Mouse (Mus musculus) fat pad, adult 2 months (tissue): Measurements from ENCODE around the gene Klhl8.

Experiments used
- DNase-seq: peaks from one replicate; pipeline ENCODE4 v3.0.0-alpha.2; 2011; ENCODE audit warnings: low read depth, low spot score; ENCODE audit errors: extremely low read depth

Klhl8 gene

DNA sequence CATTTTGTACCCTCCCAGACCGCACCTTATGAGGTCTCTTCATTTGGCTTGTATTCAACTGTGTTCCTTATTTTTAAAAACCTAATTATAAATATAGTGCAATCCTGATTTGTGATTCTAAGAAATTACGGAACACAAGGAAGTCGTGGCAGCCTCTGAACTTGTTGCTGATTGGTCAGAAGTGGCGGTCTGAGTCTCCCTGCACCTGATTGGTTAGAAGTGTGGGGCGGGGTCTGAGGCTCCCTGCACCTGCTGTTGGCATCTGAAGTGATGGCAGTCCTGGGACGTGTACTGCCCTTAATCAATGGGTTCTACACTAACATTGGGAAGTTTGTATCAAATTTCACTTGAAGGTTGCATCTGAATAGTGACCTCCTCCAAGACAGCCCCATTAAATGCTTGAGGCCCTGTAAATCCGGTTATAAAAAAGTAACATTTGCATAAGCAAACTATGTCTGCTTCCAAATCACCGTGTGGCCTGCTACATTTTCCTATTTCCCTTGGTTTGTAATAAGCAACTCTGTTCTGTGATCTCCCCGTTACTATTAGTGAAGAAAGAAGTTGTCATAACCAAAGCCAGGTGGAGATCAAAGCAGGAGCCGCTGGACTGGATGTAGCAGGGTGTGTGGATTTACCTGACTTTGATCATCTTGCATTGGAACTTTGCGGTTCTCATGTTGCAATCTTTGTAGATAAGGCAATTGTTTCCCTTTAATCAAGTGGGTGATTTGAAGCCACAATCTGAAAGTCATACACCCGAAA, 5.7 kb upstream of the Klhl8 start:
- no peak for DNase-seq

DNA sequence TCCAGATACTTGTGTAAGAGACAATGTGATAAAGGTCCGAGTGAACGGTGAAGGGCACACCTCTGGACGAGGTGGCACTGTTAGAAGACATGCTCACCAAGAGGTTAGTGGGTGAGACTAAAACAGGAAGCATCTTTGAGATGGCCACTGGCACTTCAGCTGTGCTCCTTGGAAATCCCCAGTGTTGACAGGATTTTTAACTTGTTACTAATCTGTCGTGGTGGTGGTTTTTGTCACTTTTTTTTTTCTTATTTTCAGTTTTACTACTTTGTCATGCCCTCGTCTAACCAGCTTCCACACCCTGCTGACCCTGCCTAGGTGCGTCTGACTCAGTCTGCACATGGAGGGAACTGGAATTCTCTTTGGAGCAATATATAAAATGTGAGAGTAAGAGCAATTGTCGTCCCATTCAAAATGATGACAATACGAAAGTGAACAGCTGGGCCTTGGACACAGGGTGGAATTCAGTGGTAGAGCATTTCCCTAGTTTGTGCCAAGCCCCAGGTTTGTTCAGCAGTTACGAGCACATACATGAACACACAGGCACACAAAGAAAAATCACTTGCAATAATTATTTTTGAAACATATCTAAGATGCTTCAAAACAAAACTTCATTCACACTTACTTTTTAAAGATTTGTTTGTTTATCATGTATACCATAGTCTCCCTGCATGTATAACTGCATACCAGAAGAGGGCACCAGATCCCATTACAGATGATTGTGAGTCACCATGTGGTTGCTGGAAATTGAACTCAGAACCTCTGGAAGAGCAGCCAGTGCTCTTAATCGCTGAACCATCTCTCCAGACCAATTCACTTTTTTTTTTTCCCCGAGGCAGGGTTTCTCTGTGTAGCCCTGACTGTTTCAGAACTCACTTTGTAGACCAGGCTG, 3.5 kb upstream of the Klhl8 start:
- no peak for DNase-seq

DNA sequence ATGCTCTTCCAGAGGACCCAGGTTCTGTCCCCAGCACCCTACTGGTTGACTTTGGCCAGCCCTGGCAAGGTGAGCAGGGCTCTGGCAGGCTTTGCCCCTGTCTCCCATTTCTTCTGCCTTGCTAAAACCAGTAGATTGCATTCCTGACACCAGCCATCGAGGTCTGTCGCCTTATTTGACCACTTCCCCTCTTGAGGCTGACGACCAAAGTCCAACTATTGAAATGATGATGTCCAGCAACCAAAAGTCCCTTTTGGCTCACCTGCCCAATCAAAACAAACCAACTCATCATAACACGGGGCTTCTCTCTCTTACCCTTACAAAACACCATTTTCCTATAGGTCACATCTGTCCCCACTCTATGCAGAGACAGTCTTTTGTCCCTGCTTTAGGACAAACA, 2.1 kb upstream of the Klhl8 start:
- no peak for DNase-seq

DNA sequence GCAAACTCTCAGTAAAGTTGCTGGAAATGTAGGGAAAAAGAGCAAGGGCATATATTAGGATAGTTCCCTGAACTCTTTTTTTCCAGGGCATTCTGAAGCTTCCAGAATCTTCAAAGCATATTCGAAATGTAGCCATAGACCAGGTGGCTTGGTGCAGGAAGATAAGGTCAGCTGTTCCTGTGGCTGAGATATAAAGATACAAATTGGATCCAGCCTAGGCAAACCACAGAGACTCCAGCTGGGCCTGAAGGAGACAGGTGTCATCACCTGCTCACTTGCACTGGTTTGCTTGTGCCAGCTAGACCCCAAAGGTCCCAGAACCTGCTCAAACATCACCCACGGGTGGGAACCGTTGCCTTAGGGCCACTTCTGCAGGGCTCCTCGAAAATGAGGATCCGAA, 496 bp upstream of the Klhl8 start:
- no peak for DNase-seq

DNA sequence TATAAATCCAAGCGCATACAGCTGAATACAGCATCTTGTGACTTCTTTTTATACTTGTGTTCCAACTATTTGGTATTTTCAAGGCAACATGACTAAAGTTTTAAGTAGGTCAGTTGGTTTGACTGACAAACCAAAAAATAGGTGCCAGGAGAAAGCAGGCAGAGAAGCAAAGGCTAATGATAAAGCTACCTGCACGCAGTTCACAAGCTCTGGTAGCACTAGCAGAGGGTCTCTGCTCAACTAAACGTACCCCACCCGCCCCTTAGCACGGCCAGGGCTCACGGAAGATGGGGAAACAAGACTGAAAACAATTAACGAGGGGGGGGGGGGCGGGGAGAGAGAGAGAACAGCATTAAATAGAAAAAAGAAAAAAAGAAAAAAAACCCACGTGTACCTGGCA, 903 bp downstream of the Klhl8 start:
- no peak for DNase-seq

DNA sequence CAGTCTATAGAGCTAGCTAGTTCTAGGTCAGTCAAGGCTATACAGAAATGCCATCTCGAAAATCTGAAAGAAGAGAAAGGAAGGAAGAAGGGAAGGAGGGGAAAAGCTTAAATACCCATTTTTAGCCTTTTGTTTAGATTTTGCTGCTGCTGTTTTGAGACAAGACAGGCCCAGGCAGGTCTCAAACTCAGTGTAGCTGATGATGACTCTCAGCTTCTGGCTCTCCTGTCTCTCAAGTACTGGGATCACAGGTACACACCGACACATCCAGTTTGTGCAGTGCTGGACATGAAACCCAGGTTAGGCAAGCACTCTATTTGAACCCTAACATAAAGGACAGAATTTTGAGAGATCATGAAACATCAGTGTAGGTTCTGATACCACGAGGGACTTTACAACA, 1.6 kb downstream of the Klhl8 start:
- DNase-seq: no peak

DNA sequence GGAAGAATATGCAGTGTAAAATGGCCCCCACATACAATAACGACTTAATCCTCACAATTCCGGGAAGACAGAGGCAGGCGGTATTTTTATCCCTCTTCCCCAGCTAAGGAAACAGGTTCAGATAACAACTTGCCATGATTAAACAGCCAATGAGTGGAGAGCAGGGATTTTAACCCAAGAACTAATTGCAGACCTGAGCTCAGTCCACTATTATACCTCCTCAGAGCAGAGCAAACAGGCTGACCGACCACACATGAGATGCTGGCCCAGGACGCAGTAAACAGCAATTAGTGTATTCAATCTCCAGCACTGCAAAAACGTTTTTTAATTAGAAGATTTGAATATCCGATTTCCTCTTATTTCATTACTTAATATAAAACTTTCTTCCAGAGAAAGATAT, 2.2 kb downstream of the Klhl8 start:
- DNase-seq: no peak

DNA sequence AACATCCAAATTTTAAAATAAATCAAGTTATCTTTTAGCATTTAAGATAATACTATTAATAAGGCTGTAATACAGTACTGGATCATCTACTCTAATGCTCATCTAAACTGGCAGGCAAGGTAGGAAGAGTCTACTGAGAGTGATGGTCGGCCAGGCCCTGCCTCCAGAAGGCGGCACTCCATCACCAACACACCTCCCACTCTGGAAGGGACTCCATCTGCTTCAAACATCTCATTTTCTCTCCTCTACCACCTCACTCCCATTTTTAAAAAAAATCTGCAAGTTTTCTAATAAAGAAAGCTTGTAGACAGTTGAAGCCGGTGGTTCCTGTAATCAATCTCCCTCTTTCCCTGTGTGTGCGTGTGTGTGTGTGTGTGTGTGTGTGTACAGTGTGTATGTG, 3.2 kb downstream of the Klhl8 start:
- no peak for DNase-seq

DNA sequence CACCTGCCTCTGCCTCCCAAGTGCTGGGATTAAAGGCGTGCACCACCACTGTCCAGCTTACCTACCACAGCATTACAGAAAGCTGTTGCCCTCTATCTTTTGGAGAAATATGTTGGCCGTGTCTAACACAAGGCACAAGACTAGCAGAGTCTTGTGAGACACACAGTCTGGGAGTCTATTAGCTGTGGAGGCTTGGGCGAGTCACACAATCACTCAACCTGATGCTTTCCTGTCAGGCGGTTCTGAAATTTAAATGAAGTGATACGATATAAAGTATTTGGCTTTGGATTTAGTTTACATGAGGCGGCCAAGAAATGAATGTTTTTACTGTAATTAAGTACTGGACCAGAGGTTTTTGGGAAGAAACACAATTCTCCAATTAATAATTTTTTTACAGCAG, 4.9 kb downstream of the Klhl8 start:
- DNase-seq: no peak

DNA sequence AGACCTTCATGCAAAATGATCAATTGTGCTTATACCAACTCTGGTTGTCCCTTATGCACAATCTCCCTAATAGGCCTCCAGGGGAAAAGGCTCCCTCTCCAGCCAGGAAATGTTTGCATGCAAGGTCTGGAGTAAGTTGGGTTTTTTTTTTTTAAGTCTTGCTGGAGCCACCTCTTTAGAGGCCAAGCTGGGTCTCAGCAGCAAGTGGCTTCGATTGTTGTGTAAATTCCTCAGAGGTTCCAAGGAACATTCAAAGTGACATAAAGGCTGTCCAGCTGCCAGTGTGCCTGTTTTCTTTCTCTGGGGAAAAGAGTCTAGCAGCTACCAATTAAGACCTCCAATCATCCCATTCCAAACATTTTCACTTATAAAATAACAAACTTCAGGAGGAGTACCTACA, 12.7 kb downstream of the Klhl8 start:
- DNase-seq: no peak

DNA sequence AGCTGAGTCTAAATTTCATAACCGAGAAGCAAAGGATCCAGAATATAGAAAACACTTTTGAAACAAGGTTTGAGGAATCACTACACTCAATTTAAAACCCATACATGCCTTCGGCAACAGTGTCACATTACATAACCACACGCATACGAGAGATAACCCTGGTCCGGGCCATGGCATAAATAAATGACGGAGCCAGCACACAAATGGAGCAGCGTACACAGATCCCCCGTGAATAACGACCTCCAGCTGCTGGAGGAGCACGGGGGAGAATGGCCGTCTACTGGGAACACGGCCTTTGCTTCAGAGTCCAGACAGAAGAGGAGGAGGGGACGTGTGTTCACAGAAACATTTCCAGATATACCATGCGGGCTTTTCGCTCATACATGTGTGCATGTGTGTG, 21.3 kb downstream of the Klhl8 start:
- no peak for DNase-seq

DNA sequence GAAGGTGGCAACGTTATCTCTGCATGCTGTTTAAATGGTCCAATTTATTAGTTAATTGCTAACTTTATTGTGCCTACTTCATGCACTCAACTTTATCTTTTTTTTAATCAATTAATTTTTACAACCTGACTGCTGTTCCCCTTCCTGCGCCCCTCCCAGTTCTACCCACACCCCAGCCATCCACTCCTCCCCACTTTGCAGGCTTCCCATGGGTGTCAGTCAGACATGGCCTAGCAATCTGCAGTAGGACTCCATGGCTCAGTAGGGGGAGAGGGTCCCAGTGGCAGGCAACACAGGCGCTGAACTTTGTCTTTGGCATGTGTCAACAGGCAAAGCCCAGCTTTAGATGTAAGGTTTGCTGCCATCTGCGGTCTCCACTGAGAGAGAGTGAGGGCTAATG, 47.3 kb downstream of the Klhl8 start:
- DNase-seq: no peak

DNA sequence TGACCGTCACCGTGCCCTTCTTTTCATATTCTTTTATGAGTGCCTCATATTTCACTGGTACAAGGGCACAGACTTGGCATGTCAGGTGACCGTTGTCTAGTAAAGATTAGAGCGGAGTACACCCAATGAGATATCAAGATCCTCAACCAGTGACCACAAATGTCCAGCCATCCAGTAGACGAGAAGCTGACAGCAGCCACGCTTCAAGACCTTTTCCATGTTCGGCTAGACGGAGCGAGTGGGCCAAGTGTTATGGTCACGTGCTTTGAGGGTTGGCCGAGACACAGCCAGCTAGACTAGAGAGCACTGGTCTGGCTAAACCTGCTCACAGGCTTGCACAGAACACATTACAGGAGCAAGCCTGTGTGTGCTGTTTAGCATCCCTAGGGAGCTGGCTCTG, 50.4 kb downstream of the Klhl8 start:
- DNase-seq: no peak

DNA sequence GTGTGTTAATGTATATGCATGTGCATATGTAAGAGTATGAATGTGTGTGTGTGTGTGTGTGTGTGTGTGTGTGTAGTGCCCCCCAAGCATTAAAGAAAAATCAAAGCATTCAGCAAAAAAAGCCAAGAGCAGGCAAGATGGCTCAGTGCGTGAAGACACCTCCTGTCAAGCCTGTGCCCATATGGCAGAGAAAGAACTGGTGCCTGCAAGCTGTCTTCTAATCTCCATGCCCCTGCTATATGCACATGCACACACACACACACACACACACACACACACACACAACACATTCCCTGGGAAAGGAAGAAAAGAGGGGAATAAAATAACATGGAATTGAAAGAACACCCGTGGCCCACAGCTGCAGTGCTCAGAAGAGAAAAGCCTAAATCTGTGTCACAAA, 53.9 kb downstream of the Klhl8 start:
- no peak for DNase-seq

DNA sequence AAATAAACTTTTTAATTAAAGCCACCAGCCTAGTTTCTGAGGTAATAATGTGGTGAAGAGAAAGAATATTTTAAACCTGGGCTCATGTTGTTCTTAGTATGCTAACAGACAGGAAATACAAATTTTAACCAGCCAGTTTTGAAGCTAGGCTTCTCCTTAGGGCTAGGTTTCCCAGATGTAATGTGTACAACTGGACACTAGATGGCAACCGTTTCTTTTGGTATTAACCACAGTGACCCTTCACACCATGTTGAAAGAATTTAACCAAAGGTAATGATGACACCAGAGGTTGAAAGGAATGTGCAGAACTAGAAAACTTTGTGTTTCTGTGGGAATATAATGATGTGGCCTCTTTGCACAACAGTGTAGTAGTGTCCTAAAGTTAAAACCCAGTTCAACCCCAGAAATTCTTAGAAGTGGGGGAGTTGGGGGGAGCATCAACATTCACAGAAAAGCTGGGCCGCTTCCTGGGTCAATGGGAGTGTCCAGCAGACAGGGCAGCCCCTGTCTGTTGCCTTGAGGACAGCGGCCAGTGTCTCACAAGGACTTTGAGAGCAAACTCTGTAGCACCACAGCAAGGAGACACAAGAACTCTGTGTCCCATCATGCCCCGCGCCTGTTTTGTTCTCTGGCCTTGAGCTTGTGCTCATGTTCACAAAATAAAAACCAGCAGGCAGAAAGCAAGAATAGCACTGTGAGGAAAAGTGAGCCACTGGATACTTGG, 54.6 kb downstream of the Klhl8 start:
- DNase-seq: no peak

DNA sequence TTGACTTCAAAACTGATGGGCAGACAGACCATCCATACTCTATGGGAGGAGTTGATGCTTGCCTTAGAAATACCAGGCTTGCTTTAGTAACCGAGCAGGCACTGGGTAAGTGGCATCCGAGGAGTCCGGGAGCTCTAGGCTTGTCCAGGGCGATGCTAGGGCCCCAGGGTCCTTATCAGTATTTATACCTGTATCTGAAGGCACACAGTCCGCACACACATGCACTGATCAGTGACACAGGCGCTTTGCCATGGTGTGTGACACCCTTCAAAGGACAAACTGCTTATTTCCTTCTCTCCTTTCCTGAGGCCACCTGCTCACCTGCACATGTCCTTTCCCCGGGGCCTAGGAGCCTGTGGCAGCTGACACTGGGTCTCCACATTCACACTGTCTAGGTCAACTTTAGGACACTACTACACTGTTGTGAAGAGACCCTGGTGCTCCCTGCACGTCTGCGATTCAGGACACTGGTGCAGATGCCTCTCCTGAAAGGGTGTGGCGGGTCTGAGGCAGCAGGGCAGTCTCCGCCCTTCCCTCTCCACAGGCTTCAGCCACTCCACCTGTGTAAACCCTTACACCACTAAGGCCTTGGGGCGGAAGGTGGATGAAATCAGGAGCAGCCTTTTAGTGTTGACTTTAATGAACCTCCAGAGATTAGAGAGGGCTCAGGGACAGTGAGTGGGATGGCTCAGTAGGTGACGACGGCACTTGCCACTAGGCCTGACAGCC, 55.4 kb downstream of the Klhl8 start:
- DNase-seq: no peak

DNA sequence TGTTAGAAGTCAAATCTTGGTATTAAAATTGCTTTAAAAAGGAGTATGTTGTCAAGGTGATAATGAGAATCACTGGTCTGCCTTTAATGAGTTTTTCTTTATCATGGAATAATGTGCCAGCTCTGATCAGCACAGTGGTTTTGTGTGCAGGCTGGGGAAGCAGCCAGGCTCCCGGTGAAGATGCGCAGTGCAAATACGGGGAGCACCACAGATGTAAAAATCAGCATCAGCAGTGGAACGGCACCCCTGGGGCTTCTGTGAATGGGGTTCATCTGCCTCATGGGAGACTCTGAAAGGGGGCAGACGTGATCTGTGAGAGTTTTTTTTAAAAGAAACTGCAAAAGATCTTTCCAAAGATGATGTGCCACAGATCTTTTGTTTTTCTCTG, 56.3 kb downstream of the Klhl8 start:
- no peak for DNase-seq

DNA sequence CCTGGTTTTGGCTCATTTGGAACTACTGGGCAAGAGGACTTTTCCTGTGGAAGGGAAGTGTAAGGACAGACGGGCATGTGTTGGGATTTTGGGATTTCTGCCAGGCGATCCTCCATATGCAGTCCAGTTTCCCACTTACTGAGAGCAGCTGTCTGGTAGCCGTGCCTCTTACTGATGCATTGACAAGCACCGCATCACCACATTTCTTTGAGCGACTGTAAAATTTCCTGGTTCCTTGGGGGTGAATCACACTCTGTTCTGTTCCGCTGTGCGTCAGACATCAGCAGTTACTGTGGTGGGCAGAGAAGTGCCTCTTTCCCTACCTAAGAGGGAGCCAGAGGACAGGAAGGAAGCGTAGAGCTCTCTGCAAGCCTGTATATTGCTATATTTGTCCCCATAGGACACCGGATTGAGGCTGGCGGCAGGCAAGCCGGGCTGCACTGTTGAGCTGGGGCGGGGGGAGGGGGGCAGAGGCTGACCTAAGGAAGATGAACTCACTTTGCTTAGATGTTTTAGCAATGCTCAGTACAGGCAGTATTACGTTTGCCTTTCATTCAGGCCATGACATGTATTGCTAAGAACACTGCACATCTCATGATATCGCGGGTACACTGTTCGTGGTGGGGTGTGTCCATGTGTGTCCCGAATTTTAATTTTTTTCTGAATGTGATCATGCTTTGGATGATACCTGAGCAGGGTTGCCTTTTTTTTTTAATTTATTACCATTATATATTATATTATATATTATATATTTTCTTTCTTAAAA, 56.8 kb downstream of the Klhl8 start:
- DNase-seq: no peak

DNA sequence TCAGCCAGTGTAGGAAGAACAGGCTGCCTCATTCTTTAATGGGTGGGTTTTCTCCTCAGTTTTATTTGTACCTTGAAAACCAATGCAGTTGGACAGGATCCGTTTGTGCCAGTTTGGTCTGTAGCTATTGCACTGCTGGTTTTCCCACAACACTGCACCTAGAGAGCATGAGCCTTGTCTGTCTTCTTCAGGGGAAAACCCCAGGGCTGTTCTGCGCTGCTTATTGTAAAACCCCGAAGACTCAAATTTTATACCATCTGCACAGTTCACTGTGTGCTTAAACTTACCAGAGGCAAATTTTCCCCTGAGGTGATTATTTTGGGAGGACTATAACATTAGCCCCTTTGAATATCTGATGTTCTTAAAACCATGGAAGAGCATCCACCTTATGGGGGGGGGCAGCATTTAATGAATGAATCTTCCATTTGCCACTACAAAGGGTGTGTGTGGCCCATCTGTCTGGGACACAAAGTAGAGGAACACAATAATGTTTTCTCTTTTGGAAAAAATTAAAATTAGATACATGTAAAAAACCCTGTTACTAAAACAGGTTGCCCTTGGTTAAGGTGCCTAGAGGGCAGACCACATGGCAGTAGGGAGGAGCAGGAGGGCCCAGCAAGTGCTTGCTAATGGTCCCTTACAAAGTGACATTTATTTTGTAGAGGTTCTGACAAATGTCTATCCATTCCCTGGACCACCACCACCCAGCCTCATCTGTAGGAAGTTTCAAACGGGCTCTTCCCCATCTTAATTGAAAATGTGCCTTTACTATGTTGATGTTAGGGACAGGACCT, 58.1 kb downstream of the Klhl8 start:
- no peak for DNase-seq

DNA sequence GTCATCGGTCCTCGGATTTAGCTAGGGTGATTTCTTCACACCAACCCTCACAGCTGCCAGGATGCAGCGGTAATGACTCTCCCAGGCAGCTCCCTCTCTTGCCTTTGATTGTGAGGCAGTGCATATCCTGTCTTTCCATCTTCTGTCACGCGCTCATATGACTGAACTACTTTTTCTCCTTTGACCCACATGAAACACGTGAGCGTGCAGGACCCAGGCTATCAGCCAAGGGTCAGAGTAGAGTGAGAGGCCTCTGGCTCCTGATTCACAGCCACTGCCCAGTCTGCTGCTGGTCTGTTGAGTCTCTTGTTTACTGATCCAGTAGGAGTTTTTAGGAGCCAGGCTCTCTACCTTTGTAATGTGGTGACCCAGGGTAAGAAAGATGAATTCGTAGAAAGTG, 62.5 kb downstream of the Klhl8 start:
- DNase-seq: no peak
